Mouse (Mus musculus) small intestine, adult 2 months (tissue): Measurements from ENCODE around the gene Oxsr1.

Source experiments
- CTCF ChIP-seq: fragments of 200-500 bp; IDR thresholded peaks from 2 replicates; pipeline ENCODE4 v1.5.1; 2012; ENCODE audit warnings: low read depth, mild to moderate bottlenecking, control low read depth, inconsistent platforms, low read length, moderate library complexity, mixed read lengths; ENCODE audit not compliant: insufficient replicate concordance, insufficient read length; ENCODE audit errors: extremely low read depth
- POLR2A ChIP-seq: fragments of 200-500 bp; IDR thresholded peaks from 2 replicates; pipeline ENCODE4 v1.6.1; 2012; ENCODE audit warnings: low read depth, mild to moderate bottlenecking, control low read depth, inconsistent platforms, low read length, moderate library complexity

DNA sequence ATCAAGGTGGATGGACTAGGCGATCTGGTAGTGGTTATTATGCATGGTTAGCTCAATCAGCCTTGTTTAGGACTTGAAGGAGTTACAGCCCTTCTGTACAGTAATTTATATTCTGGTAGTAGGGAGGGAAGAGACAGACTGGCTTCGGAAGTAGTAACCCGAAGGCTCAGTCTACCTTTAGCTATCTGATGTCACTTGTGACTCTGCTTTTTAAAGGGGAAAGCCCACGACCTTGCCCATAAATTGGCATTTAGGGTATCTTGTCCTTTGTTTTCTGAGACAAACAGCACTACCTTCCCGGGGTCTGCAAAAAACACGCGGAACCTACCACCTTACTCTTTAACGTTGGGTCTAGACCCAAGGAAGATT lies 18.0 kb upstream of the Oxsr1 start:
- TF ChIP-seq CTCF (no peak), POLR2A (no peak)
